Mouse (Mus musculus) layer of hippocampus, postnatal 25 days (tissue): ENCODE data around the gene Ifit3b. TPM values are rescaled to one million over a fixed set of nuclear protein-coding genes. Genes with fewer than 3 reads are reported as not detected.

Experiments used
- total RNA-seq, 2 experiments: library from RNA; stranded (reverse); gene quantifications; 2 replicates each; pipeline ENCODE4 v1.2.3; 2021

The Ifit3b gene
- total RNA-seq, 2 experiments from 2014 or later, result 0.54 to 1.2 TPM

Other genes with a start within 250 kb of the Ifit3b start
- gene Ch25h, start 132.8 kb upstream of the Ifit3b start, total RNA-seq, result under 1 TPM in 1 of 2 experiments, not detected in 1; 0.32 TPM
- 10 to 100 TPM; 16.9 to 19.8 TPM for gene Lipa, start 80.5 kb upstream of the Ifit3b start, total RNA-seq
- 1 to 10 TPM; 4.5 to 4.6 TPM for gene Ifit2, start 57.3 kb upstream of the Ifit3b start, total RNA-seq
- gene Ifit3, start 24.4 kb upstream of the Ifit3b start, total RNA-seq, result 1 to 10 TPM; 1.3 to 2.1 TPM
- gene Ifit1bl1, start 6.0 kb upstream of the Ifit3b start, total RNA-seq, result 1 to 10 TPM; 1.1 to 1.6 TPM
- under 1 TPM; 0.19 to 0.37 TPM for gene Ifit1bl2, start 32.8 kb downstream of the Ifit3b start, total RNA-seq
- gene Ifit1, start 32.9 kb downstream of the Ifit3b start, total RNA-seq, result under 1 TPM; 0.42 to 0.49 TPM
- gene Slc16a12, start 139.3 kb downstream of the Ifit3b start, total RNA-seq, result 1 to 10 TPM; 1.2 to 1.5 TPM